Mouse (Mus musculus): ENCODE results near the gene Gm29609.

GRCm38 (mm10) chr5:31219474-31219873 is 39.8 kb upstream of the Gm29609 start:
- TF ChIP-seq POLR2A (IDR thresholded peaks at IDR 0.05; ENCODE audit: insufficient read depth, low read depth, low read length) (no peak), CTCF (IDR thresholded peaks at IDR 0.05) (no peak)

Measured in heart, adult 2 months (tissue).